Mouse (Mus musculus): ENCODE measurements around the gene Palm. TPM values are rescaled to one million over a fixed set of nuclear protein-coding genes. Genes with fewer than 3 reads are reported as not detected.

The Palm gene
- polyA plus RNA-seq (2014; fragmentation: Nextera tagmentation; extraction: Ambion mirVana), result 270 and 307 TPM in 2 replicates

DNA sequence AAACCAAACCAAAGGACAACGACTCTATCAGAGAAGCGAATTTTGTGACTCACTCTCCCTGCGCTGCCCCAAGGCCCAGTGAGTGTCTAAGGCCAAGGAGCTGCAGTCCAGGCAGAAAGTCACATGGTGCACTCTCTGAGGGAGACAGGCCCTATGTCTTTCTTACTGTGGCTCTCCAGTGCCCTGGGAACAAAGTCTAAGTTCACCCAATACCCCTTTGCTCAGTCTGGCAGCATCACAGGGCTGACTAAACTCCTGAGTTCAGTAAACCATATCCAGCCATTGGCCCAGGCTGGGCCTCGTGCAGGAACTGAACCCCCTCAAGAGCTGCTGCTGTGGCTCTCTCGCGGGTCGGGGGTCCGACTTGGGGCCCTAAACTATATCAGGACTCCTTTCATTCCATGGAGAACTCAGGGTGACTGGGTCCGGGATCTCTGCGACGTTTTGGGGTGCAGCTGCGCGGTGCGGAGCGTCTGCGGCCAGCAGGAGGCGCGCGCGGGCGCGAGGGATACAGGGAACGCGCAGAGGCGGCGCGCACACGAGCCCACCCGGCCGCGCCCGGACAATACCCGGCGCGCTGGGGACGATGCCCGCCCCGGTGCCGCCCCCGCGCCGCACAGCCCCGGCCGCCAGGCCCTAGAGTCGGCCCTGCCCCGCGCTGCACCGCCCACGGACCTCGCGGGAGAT, at the start of gene Palm:
Gene Palm, plus strand, starts transcription at position 522 of the 687 bp plus-strand sequence.
- H3K4me3 ChIP-seq (replicated peaks; ENCODE audit: low read depth, low read length), result peak within 1 kb of the TSS; percentile 98
- WGBS, result 6% methylated on average over 49 of the region's 51 CpGs
- no peaks in the 10 kb centered on the region for H3K36me3 ChIP-seq (ENCODE audit: control insufficient read depth, insufficient read depth, low read length)
- ATAC-seq (ENCODE audit: low FRiP score, low TSS enrichment), result peak; percentile 74
- peaks cover 22% of the 10 kb centered on the region for H3K4me1 ChIP-seq (ENCODE audit: control insufficient read depth, insufficient read depth, low read length)
- H3K9ac ChIP-seq (replicated peaks; ENCODE audit: low read length), result peak within 1 kb of the TSS; percentile 96
- peak within 1 kb of the TSS; percentile 95 for H3K27ac ChIP-seq (replicated peaks; ENCODE audit: low read depth, low read length)
- peak; percentile 94 for DNase-seq
- H3K9me3 ChIP-seq (ENCODE audit: control insufficient read depth, low read length), result no peaks in the 10 kb centered on the region
- H3K27me3 ChIP-seq (ENCODE audit: control insufficient read depth, insufficient read depth, low read length), result no peaks in the 10 kb centered on the region
- peak within 1 kb of the TSS; percentile 91 for H3K4me2 ChIP-seq (ENCODE audit: low read length)

DNA sequence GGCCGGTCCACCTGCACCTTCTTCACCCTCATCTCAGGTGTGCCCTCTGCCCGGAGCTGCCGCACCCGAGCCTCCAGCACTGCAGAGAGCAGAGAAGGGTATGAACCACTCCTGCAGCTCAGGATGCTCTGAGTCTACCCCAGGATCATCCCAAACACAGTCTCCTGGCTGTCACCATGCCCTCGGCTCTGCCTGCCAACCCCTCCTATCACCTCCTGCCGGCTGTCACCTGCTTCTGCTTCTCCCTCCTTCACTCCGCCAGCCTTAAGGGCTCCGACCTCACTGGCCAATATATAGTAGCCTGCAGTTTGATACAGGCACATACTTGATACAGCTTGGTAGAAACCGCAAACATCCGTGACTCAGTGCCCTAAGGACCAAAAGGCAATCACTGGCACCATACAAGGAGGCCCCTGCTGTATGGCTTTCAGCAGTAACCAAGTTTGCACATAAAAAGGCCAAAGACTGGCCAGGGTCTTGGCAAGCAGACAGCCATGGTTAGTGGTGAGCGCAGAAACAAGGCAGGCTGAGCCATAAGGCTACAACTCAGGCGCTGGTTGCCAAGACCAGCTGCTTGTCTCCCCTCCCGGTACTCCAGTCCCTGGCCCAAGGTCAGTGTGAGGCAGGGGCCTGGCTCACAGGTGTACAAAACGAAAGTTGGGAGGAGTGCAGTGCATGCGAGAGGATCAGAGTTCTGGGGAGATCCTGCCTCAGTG, 49.6 kb upstream of the Palm start:
- 96% methylated on average over 15 of the region's 15 CpGs for WGBS
- Histone ChIP-seq H3K4me3 (replicated peaks; ENCODE audit: low read depth, low read length) (no peak overlapping the region), H3K4me2 (ENCODE audit: low read length) (no peak overlapping the region), H3K9ac (replicated peaks; ENCODE audit: low read length) (no peak overlapping the region), H3K4me1 (ENCODE audit: control insufficient read depth, insufficient read depth, low read length) (peaks cover 10% of the 10 kb centered on the region; the same call in 1 of the 2 replicates), H3K27me3 (ENCODE audit: control insufficient read depth, insufficient read depth, low read length) (no peaks in the 10 kb centered on the region), H3K27ac (replicated peaks; ENCODE audit: low read depth, low read length) (no peak overlapping the region), H3K36me3 (ENCODE audit: control insufficient read depth, insufficient read depth, low read length) (peaks cover 52% of the 10 kb centered on the region), H3K9me3 (ENCODE audit: control insufficient read depth, low read length) (peaks cover 16% of the 10 kb centered on the region; the same call in 1 of the 2 replicates)
- ATAC-seq (ENCODE audit: low FRiP score, low TSS enrichment), result no peak
- no peak for DNase-seq

DNA sequence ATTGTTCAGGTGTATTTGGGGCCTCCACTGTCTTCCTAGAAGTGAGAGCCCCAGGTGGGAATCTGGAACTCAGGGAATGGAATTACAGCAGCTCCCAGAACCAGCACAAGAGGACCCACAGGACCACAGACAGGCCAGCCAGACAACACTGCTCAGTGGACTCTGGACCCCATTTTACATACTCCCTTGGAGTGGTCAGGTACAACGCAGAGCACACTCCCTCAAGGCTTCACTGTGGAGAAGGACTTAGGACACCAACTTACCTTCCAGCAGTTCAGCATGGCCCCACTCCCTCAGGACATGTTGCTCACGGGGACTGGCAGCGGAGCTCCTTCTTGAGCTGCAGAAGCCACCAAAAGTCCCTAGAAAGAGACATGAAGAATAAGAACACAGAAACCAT, 48.0 kb upstream of the Palm start:
- H3K27me3 ChIP-seq (ENCODE audit: control insufficient read depth, insufficient read depth, low read length), result no peaks in the 10 kb centered on the region
- no peak overlapping the region for H3K27ac ChIP-seq (replicated peaks; ENCODE audit: low read depth, low read length)
- no peak for ATAC-seq (ENCODE audit: low FRiP score, low TSS enrichment)
- H3K9me3 ChIP-seq (ENCODE audit: control insufficient read depth, low read length), result 0 out of 2 replicates have a peak, but pooled peaks cover under 1% of the 10 kb centered on the region
- H3K9ac ChIP-seq (replicated peaks; ENCODE audit: low read length), result no peak overlapping the region
- peaks cover 10% of the 10 kb centered on the region; the same call in 1 of the 2 replicates for H3K4me1 ChIP-seq (ENCODE audit: control insufficient read depth, insufficient read depth, low read length)
- peaks cover 36% of the 10 kb centered on the region for H3K36me3 ChIP-seq (ENCODE audit: control insufficient read depth, insufficient read depth, low read length)
- peak overlapping the region; percentile 59 for H3K4me2 ChIP-seq (ENCODE audit: low read length)
- DNase-seq, result no peak
- WGBS, result 93% methylated on average over 3 of the region's 3 CpGs
- H3K4me3 ChIP-seq (replicated peaks; ENCODE audit: low read depth, low read length), result 0 out of 2 replicates have a peak overlapping the region, but pooled peaks have one; percentile 65

DNA sequence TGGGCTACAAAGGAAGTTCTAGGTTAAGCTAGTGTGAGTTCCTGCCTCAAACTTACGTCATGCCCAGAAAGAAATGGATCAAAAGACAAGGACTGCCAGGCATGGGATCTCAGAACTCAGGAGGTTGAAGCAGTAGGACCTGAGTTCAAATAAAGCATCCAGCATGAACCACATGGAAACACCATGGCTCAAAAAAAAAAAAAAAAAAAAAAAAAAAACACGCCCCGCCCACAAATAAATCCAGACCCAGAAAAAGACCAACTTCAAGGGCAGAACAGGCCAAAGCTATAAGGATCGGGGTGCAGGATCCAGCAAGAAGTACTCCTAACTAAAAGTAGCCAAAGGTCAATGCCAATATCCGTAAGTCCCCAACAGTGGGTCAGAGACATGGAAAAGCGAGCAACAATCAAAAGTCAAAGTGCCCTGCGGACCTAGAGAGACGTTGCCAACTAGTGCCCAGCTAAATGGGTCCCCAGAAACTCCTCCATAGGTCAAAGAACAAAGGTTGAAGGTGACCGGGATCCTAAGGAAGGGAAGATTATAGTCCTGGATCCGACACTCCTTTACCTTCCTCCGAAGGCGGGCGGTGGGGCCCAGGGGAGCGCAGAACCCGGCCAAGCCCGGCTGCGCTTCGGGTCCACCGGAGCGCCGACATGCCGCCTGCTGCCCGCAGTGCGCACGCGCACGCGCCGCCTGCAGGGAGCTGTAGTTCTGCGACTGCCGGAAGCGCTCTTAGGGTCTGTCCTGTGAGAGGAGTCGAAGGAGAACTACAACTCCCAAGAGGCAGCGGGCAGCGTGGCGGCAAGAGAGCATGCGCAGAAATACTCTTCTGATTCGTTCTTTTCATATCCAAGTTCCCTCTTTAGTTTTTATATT, 47.2 kb upstream of the Palm start, which contains the start of gene Polrmt:
Gene Polrmt, minus strand, starts transcription at position 684 of the 876 bp plus-strand sequence.
- Histone ChIP-seq H3K27ac (replicated peaks; ENCODE audit: low read depth, low read length) (no peak within 1 kb of the TSS; the same call in 1 of the 2 replicates), H3K4me2 (ENCODE audit: low read length) (peak within 1 kb of the TSS; percentile 59), H3K36me3 (ENCODE audit: control insufficient read depth, insufficient read depth, low read length) (peaks cover 29% of the 10 kb centered on the region), H3K9me3 (ENCODE audit: control insufficient read depth, low read length) (no peaks in the 10 kb centered on the region), H3K27me3 (ENCODE audit: control insufficient read depth, insufficient read depth, low read length) (no peaks in the 10 kb centered on the region), H3K9ac (replicated peaks; ENCODE audit: low read length) (peak within 1 kb of the TSS; percentile 56), H3K4me3 (replicated peaks; ENCODE audit: low read depth, low read length) (peak within 1 kb of the TSS; percentile 65), H3K4me1 (ENCODE audit: control insufficient read depth, insufficient read depth, low read length) (peaks cover 10% of the 10 kb centered on the region; the same call in 1 of the 2 replicates)
- peak; percentile 99 for DNase-seq
- ATAC-seq (ENCODE audit: low FRiP score, low TSS enrichment), result peak; percentile 95
- WGBS, result 2% methylated on average over 38 of the region's 38 CpGs

DNA sequence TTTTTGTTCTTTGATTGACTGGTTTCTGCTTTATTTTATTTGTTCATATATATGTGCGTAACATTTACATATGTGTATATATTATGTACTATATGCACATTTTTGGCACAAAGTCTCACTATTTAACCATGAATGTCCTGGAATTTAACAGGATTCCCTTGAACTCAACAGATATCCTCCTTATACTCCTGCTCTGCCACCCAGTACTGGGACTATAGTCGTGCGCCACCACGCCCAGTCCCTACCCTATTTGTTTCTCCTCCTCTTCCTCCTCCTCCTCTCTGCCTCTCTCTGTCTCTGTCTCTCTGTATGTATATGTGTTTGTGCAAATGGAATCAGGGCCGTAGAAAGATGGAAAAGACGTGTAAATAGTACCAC, 46.6 kb upstream of the Palm start:
- H3K9ac ChIP-seq (replicated peaks; ENCODE audit: low read length), result no peak overlapping the region
- ATAC-seq (ENCODE audit: low FRiP score, low TSS enrichment) (peak; percentile 43), DNase-seq (no peak)
- H3K9me3 ChIP-seq (ENCODE audit: control insufficient read depth, low read length), result no peaks in the 10 kb centered on the region
- peak overlapping the region; percentile 65; the same call in 1 of the 2 replicates for H3K4me3 ChIP-seq (replicated peaks; ENCODE audit: low read depth, low read length)
- no peak overlapping the region for H3K27ac ChIP-seq (replicated peaks; ENCODE audit: low read depth, low read length)
- WGBS, result 23% methylated on average over 6 of the region's 6 CpGs
- H3K4me1 ChIP-seq (ENCODE audit: control insufficient read depth, insufficient read depth, low read length), result peaks cover 10% of the 10 kb centered on the region; the same call in 1 of the 2 replicates
- peaks cover 23% of the 10 kb centered on the region for H3K36me3 ChIP-seq (ENCODE audit: control insufficient read depth, insufficient read depth, low read length)
- H3K27me3 ChIP-seq (ENCODE audit: control insufficient read depth, insufficient read depth, low read length), result no peaks in the 10 kb centered on the region
- H3K4me2 ChIP-seq (ENCODE audit: low read length), result peak overlapping the region; percentile 59

DNA sequence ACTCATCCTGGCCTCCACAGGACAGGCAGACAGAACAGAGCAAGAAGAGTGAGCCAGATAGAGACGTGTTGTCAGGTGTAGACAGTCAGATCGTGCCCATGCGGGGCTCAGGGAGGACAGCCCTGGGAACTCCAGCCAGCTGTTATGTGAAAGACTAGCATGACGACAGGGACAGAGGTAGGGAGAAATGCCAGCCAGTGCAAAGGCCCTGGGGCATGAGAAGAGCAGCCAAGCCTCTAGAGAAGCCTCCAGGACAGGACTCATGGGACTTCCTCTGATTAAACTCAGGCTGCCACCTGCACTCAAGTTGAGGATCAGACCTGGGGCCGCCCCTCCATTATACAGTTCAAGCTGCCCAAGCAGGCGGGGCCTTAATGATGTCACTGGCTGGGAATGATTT, 44.9 kb upstream of the Palm start:
- Histone ChIP-seq H3K4me2 (ENCODE audit: low read length) (no peak overlapping the region), H3K4me3 (replicated peaks; ENCODE audit: low read depth, low read length) (no peak overlapping the region), H3K36me3 (ENCODE audit: control insufficient read depth, insufficient read depth, low read length) (peaks cover 8% of the 10 kb centered on the region; the same call in 1 of the 2 replicates), H3K9ac (replicated peaks; ENCODE audit: low read length) (no peak overlapping the region), H3K27me3 (ENCODE audit: control insufficient read depth, insufficient read depth, low read length) (no peaks in the 10 kb centered on the region), H3K9me3 (ENCODE audit: control insufficient read depth, low read length) (no peaks in the 10 kb centered on the region), H3K27ac (replicated peaks; ENCODE audit: low read depth, low read length) (no peak overlapping the region), H3K4me1 (ENCODE audit: control insufficient read depth, insufficient read depth, low read length) (peaks cover 10% of the 10 kb centered on the region; the same call in 1 of the 2 replicates)
- no peak for ATAC-seq (ENCODE audit: low FRiP score, low TSS enrichment)
- WGBS, result 74% methylated on average over 6 of the region's 6 CpGs
- no peak for DNase-seq

DNA sequence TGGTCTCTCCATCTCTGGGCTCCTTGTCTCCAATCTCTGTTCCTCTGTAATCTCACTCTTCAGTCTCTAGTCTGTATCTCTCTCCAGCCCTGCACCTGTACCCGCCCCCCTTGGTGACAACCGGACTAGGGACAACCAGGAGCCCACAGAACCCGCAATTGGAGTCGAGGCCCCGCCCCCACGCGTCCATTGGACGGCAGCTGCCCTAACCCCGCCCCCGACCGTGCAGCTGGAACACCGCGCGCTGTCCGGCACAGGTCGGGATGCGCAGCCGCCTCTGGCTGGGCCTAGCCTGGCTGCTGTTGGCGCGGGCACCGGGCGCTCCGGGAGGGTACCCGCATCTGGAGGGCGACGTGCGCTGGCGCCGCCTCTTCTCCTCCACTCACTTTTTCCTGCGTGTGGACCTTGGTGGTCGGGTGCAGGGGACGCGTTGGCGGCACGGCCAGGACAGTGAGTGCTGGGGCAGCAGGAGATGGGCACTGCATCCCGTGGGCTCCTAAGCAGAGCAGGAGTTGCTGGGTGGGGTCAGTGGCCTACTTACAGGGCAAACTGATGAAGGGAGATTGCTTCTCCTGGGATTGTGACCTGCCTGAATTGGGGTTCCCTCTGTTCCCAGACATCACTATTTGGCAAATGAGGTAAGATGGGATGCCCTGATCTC, 38.4 kb upstream of the Palm start, which contains the start of gene Fgf22:
Gene Fgf22, plus strand, starts transcription at position 221 of the 661 bp plus-strand sequence.
- peaks cover 37% of the 10 kb centered on the region for H3K36me3 ChIP-seq (ENCODE audit: control insufficient read depth, insufficient read depth, low read length)
- no peaks in the 10 kb centered on the region for H3K27me3 ChIP-seq (ENCODE audit: control insufficient read depth, insufficient read depth, low read length)
- ATAC-seq (ENCODE audit: low FRiP score, low TSS enrichment) (peak; percentile 82), DNase-seq (peak; percentile 86)
- H3K4me2 ChIP-seq (ENCODE audit: low read length), result peak within 1 kb of the TSS; percentile 69
- H3K4me1 ChIP-seq (ENCODE audit: control insufficient read depth, insufficient read depth, low read length), result 0 out of 2 replicates have a peak, but pooled peaks cover 3% of the 10 kb centered on the region
- H3K4me3 ChIP-seq (replicated peaks; ENCODE audit: low read depth, low read length), result peak within 1 kb of the TSS; percentile 39
- peak within 1 kb of the TSS; percentile 51; the same call in 1 of the 2 replicates for H3K9ac ChIP-seq (replicated peaks; ENCODE audit: low read length)
- under 1% methylated on average over 36 of the region's 36 CpGs for WGBS
- no peak within 1 kb of the TSS for H3K27ac ChIP-seq (replicated peaks; ENCODE audit: low read depth, low read length)
- H3K9me3 ChIP-seq (ENCODE audit: control insufficient read depth, low read length), result no peaks in the 10 kb centered on the region

Measured in midbrain, embryonic 14.5 days (tissue).